Mouse (Mus musculus) bone marrow macrophage, adult 2 months (primary cell): Measurements from ENCODE around the gene Blzf1.

Experiments used
- CTCF ChIP-seq: IDR thresholded peaks from 2 replicates; pipeline ENCODE4 v1.5.1; 2012; ENCODE audit warnings: low read depth, mild to moderate bottlenecking, low read length, moderate library complexity
- POLR2A ChIP-seq: IDR thresholded peaks from 2 replicates; pipeline ENCODE4 v1.6.1; 2012; ENCODE audit warnings: mild to moderate bottlenecking, low read depth, low read length, borderline replicate concordance

DNA sequence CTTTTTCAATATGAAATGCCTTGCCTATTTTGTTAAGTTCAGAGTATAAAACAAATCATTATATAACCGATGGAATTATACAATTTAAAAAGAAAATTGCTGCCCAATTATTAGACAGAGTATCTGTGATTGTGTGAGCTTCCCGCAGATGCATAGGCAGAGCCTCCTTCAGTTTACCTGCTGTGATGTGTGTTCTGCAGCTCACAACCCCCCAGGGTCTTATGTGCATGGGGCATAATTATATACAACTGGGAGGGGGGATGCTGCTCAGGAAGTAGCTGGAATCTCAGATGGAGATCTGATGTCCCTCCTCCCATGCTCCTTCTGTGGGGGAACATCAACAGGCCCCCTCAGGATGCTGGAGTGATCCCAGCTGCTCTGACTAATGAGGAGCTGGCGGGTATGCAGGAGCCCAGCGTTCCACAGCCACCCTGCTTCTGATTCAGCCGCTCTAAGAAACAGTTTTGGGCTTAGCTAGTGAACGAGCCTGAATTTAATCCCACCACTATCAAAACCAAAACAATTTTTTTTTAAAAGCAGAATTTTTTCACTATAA is 19.4 kb upstream of the Blzf1 start:
- TF ChIP-seq POLR2A (no peak), CTCF (no peak)
